Mouse (Mus musculus) ES-E14 (cell line): ENCODE data around the gene Otulin. TPM values are rescaled to one million over a fixed set of nuclear protein-coding genes. Genes with fewer than 3 reads are reported as not detected.

ENCODE experiments used
- DNase-seq: peaks from one replicate; pipeline ENCODE4 v3.0.0-alpha.2; 2013; ENCODE audit warnings: low read depth, low spot score
- H3K27ac ChIP-seq: 2 replicates; pipeline ENCODE4 v1.5.1; 2012; ENCODE audit warnings: low read depth, mild to moderate bottlenecking, low read length, moderate library complexity, mixed read lengths; ENCODE audit not compliant: poor library complexity, insufficient read depth, severe bottlenecking
- H3K36me3 ChIP-seq: 2 replicates; pipeline ENCODE4 v1.6.1; 2012; ENCODE audit warnings: mild to moderate bottlenecking, low read length, moderate library complexity, mixed read lengths; ENCODE audit not compliant: control insufficient read depth, poor library complexity, insufficient read depth, severe bottlenecking
- H3K4me1 ChIP-seq, 2 experiments: fragments of 150-350 bp in 1 of 2; sonication (generic) in 1 of 2; 2 replicates each; pipeline ENCODE4 v1.6.1; 2012; ENCODE audit warnings: low read length in 2 of 2, mild to moderate bottlenecking in 1 of 2, mixed read lengths in 1 of 2; ENCODE audit not compliant: control insufficient read depth in 2 of 2, insufficient read depth in 2 of 2, poor library complexity in 1 of 2
- H3K4me3 ChIP-seq, 2 experiments: fragments of 150-350 bp in 1 of 2; sonication (generic) in 1 of 2; 2 replicates each; pipeline ENCODE4 v1.5.1; 2012; ENCODE audit warnings: low read length in 2 of 2, low read depth in 1 of 2, mild to moderate bottlenecking in 1 of 2, mixed read lengths in 1 of 2; ENCODE audit not compliant: insufficient read depth in 1 of 2, poor library complexity in 1 of 2, severe bottlenecking in 1 of 2
- H3K9ac ChIP-seq: 2 replicates; pipeline ENCODE4 v1.6.1; 2012; ENCODE audit warnings: low read depth, mild to moderate bottlenecking, low read length, mixed read lengths; ENCODE audit not compliant: poor library complexity, insufficient read depth, severe bottlenecking
- H3K9me3 ChIP-seq: fragments of 150-350 bp; sonication (generic); 2 replicates; pipeline ENCODE4 v1.6.1; 2012; ENCODE audit warnings: low read depth, mild to moderate bottlenecking, low read length; ENCODE audit not compliant: control insufficient read depth, insufficient read depth
- CHD2 ChIP-seq: IDR thresholded peaks from 2 replicates; pipeline ENCODE4 v1.6.1; 2014; ENCODE audit warnings: mild to moderate bottlenecking, low read depth, low read length, inconsistent platforms
- HCFC1 ChIP-seq: IDR thresholded peaks from 2 replicates; pipeline ENCODE4 v1.6.1; 2012; ENCODE audit warnings: low read length, inconsistent platforms, borderline replicate concordance; ENCODE audit not compliant: insufficient read depth
- MAFK ChIP-seq: IDR thresholded peaks from 2 replicates; pipeline ENCODE4 v1.6.1; 2014; ENCODE audit warnings: mild to moderate bottlenecking, low read depth, low read length, inconsistent platforms; ENCODE audit not compliant: insufficient read depth
- ZC3H11A ChIP-seq: IDR thresholded peaks from 2 replicates; pipeline ENCODE4 v1.6.1; 2012; ENCODE audit warnings: low read depth, mild to moderate bottlenecking, inconsistent platforms, low read length, borderline replicate concordance
- ZNF384 ChIP-seq: IDR thresholded peaks from 2 replicates; pipeline ENCODE4 v1.6.1; 2012; ENCODE audit warnings: low read depth, low read length, inconsistent platforms
- in situ Hi-C, 2 experiments: fragments of 600-800 bp; cut with MboI; formaldehyde crosslinking; loops; one replicate each; pipeline ENCODE4 v1.15.1; 2025; ENCODE audit warnings: low sequenced_read_pairs in 2 of 2, inconsistent platforms in 1 of 2; ENCODE audit not compliant: unreplicated experiment in 2 of 2
- total RNA-seq: library from RNA; depleted of rRNA; stranded (reverse); fragments of 300-350 nt; gene quantifications from 2 replicates; pipeline ENCODE4 v1.2.3, GENCODE M21; 2012

Otulin gene
- total RNA-seq, 1 experiment = 28.0 TPM

DNA sequence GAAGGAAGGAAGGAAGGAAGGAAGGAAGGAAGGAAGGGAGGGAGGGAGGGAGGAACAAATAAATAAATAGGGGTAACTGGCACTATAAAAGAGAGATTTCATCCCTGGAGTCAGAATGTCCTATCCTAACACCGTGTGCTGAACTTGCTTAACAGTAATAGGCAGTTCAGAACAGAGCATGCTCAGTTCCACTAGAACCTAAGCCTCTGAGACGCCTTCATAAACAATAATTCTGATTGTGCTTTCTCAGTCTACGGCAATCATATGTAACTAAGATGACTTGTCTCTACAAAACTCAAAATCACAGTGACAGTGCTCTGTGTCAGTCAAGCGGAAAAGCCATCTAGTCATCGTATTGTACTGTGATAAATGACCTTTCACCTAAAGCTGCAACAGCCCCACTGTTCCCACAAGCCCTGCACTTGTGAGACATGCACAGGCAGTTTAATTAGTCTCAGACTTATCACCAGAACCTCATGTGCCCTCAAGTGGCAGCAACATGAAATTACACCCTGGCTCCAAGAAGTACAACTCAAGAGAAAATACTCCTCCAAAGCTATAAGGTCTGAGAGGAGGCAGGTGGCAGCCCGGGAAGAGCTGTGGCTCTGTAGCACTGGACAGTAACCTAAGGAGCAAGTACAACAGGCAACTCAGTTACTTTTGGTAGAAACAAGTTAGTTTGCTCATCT lies 17.8 kb downstream of the Otulin start:
- H3K4me1 ChIP-seq = no peaks in the 10 kb centered on the region
- peak; percentile 63 for TF ChIP-seq ZC3H11A
- TF ChIP-seq MAFK = no peak
- no peaks in the 10 kb centered on the region for H3K9me3 ChIP-seq
- no peak overlapping the region for H3K9ac ChIP-seq
- peak; percentile 54 for DNase-seq
- no peak overlapping the region for H3K4me3 ChIP-seq
- in situ Hi-C loops = no loop called here
- no peak overlapping the region for H3K27ac ChIP-seq
- H3K36me3 ChIP-seq = peaks cover 29% of the 10 kb centered on the region

DNA sequence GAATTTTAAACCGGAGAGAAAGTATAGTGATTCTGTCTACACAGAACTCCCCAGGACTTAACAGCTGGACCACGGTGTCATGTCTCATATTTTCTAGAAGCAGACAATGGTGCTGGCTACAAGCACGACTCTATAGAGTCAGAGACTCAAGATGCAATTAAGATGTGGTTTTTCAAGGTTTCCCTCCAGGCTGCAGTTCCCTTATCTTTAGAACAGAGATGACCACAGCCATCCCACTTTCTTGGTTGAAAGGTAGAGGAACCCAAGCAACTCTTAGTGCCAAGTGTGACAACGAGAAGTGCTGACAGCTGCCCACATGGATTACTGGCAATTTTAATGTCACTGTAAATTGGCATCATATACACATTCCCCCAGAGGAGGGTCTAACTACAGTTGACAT lies 20.9 kb downstream of the Otulin start:
- no peak overlapping the region for H3K4me3 ChIP-seq
- DNase-seq = no peak
- H3K27ac ChIP-seq = no peak overlapping the region
- H3K9ac ChIP-seq = no peak overlapping the region
- H3K36me3 ChIP-seq = peaks cover 28% of the 10 kb centered on the region
- no peaks in the 10 kb centered on the region for H3K9me3 ChIP-seq
- in situ Hi-C loops = no loop called here
- H3K4me1 ChIP-seq = no peaks in the 10 kb centered on the region
- TF ChIP-seq HCFC1 (no peak), CHD2 (no peak), ZNF384 (no peak), MAFK (no peak), ZC3H11A (no peak)

DNA sequence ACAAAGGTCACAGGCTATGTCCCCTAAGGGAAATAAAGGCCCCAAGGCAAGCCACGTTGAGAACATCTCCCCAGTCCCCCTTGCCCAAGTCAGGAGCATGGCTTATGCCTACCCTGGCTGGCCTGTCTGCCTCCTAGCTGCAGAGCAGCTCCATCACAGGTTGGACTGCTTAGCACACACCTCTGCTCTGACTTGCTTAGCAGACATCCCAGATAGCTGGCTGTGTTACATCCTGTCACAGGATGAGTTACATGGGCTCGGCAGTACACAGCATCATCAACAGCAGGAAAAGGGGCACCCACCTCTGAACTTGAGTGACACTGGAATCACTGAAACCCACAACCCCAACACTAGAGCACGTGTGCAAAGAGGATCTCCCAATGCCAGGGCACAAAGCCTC lies 25.2 kb downstream of the Otulin start:
- no peak for DNase-seq
- in situ Hi-C loops = no loop called here
- peaks cover 0 to 5% of the 10 kb centered on the region in 2 experiments; a peak in 1 of 4 replicates for H3K4me1 ChIP-seq
- no peak overlapping the region for H3K9ac ChIP-seq
- H3K27ac ChIP-seq = no peak overlapping the region
- no peak overlapping the region for H3K4me3 ChIP-seq
- H3K36me3 ChIP-seq = peaks cover 24% of the 10 kb centered on the region
- TF ChIP-seq ZC3H11A = no peak
- TF ChIP-seq HCFC1 = no peak
- no peak for TF ChIP-seq CHD2
- TF ChIP-seq MAFK = no peak
- TF ChIP-seq ZNF384 = no peak
- H3K9me3 ChIP-seq = no peaks in the 10 kb centered on the region

DNA sequence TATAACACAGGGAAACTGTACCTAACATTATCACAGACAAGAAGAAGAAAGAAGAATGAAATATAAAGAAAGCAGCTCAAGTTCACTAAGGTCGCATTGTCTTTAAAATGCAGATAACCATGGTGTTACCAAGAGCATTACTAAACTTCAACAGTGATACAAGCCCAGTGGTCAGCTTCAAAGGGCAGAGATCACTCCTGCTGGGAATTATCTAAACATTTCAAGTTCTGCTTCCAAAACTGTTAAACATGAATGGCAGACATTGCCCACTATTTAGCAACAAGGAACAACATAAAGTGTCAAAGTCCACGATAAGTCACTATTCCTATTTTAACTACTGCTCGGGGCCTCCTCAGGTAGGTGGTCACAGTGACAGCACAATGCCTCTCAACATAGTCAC lies 25.9 kb downstream of the Otulin start:
- no peak for DNase-seq
- in situ Hi-C loops = no loop called here
- Histone ChIP-seq H3K36me3 (peaks cover 24% of the 10 kb centered on the region), H3K4me3 (no peak overlapping the region), H3K9me3 (no peaks in the 10 kb centered on the region), H3K9ac (no peak overlapping the region), H3K4me1 (peaks cover 0 to 5% of the 10 kb centered on the region in 2 experiments; a peak in 1 of 4 replicates), H3K27ac (no peak overlapping the region)
- TF ChIP-seq CHD2 (no peak), HCFC1 (no peak), ZC3H11A (no peak), MAFK (no peak), ZNF384 (no peak)

DNA sequence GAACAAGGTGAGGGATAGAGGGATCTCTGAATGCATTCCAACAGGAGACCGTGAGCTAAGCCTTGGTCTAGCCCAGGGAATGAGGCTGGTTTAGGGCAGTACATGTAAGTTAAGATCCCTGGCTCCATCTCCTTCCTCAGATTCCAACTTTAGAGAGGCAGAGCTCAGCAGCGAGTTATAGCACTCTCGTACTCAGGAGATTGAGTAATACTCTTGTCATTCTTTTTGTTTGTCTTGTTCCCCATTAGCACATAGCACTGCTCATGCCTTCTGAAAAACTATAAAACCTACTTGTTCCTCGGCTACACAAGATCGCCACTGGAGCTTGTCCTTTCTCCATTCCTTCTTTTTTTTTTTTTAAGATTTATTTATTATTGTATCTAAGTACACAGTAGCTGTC lies 30.0 kb downstream of the Otulin start:
- TF ChIP-seq HCFC1 (no peak), ZC3H11A (no peak)
- no peak overlapping the region for H3K4me3 ChIP-seq
- no peak overlapping the region for H3K9ac ChIP-seq
- peaks cover 18% of the 10 kb centered on the region; the same call in 1 of the 2 replicates for H3K36me3 ChIP-seq
- H3K9me3 ChIP-seq = no peaks in the 10 kb centered on the region
- H3K4me1 ChIP-seq = peaks cover 0 to 9% of the 10 kb centered on the region in 2 experiments; a peak in 1 of 4 replicates
- no peak overlapping the region for H3K27ac ChIP-seq
- DNase-seq = no peak
- in situ Hi-C loops = no loop called here
